Mouse (Mus musculus): ENCODE measurements around the gene Pcyox1. TPM values are rescaled to one million over a fixed set of nuclear protein-coding genes. Genes with fewer than 3 reads are reported as not detected.

Pcyox1 gene
- total RNA-seq (2021): 100 to 1,000 TPM; 112 to 118 TPM
- long read RNA-seq, experiment 1, full-length matches to known transcripts: 64 of 94 reads
- long read RNA-seq, experiment 1, partial matches to known transcripts: 14 of 94 reads
- long read RNA-seq, experiment 1, other reads (novel, unspliced or antisense): 16 of 94 reads
- long read RNA-seq, experiment 2, full-length matches to known transcripts: 107 of 143 reads
- long read RNA-seq, experiment 2, partial matches to known transcripts: 13 of 143 reads
- long read RNA-seq, experiment 2, other reads (novel, unspliced or antisense): 23 of 143 reads

DNA sequence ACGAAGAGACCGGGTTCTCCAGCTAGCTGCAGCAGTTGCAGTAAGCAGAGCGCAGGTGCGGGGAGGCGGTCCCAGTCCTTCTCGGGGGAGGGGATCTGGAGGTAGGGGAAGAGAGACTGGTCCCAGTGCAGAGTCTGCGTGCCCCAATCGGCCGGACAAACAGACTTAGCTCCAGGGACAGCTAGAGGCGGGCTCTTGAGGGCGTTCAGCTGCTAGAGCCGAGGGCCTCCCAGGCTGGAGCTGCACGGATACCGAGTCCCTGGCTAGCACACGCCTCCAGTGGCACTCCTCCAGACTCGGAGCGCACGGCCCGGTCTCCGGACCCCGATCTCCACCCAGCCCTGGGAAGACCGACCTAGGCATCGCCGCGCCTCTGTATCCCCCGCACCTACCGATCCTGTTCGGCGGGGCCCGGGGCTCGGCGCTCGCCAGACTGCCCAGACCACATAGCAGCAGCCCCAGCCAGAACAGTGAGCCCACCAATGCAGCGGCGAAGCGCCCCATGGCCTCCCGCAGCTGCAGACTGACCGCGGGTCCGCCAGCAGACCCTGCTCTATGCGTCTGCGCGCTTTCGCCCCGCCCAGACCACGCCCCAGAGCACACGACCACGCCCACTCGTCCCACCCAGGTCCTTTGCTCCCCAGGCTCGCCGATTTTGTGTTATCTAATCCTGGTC, at the start of gene Pcyox1:
Gene Pcyox1, minus strand, starts transcription at position 574 of the 676 bp plus-strand sequence.
- peak; percentile 86 to 88 for DNase-seq (ENCODE audit: low spot score in 2 of 2)
- TF ChIP-seq CTCF (conservative IDR thresholded peaks at IDR 0.05): no peak
- Histone ChIP-seq H3K27ac (peak within 1 kb of the TSS; percentile 96), H3K4me3 (peak within 1 kb of the TSS; percentile 100)

DNA sequence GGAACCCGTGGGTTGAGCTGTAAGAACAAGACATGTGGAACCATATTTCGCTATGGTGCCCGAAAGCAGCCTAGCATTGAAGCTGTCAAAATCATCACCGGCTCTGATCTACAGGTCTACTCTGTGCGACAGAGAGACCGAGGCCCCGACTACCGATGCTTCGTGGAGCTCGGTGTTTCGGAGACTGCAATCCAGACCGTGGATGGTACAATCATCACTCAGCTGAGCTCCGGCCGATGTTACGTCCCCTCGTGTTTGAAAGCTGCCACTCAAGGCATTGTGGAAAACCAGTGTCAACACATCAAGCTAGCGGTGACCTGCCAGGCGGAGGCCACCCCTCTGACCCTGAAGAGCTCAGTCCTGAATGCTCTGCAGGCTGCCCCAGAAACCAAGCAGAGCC, 48.6 kb upstream of the Pcyox1 start:
- H3K4me3 ChIP-seq: no peak overlapping the region
- no peak overlapping the region for H3K27ac ChIP-seq
- DNase-seq (ENCODE audit: low spot score in 2 of 2): no peak
- no peak for TF ChIP-seq CTCF (conservative IDR thresholded peaks at IDR 0.05)

GRCm38 (mm10) chr6:86441571-86441970, 44.6 kb upstream of the Pcyox1 start:
- DNase-seq (ENCODE audit: low spot score in 2 of 2): no peak
- no peak overlapping the region for H3K4me3 ChIP-seq
- TF ChIP-seq CTCF (conservative IDR thresholded peaks at IDR 0.05): no peak

GRCm38 (mm10) chr6:86439531-86439930, 42.6 kb upstream of the Pcyox1 start:
- no peak for DNase-seq (ENCODE audit: low spot score in 2 of 2)
- Histone ChIP-seq H3K27ac (peak overlapping the region; percentile 99; the same call in 1 of the 2 replicates), H3K4me3 (peak overlapping the region; percentile 93)
- no peak for TF ChIP-seq CTCF (conservative IDR thresholded peaks at IDR 0.05)

More at GRCm38 (mm10) chr6:86441571-86441970, 44.6 kb upstream of the Pcyox1 start:
- H3K27ac ChIP-seq: peak overlapping the region; percentile 55; the same call in 1 of the 2 replicates

GRCm38 (mm10) chr6:86439119-86439496, 42.2 kb upstream of the Pcyox1 start:
- DNase-seq (ENCODE audit: low spot score in 2 of 2): no peak
- TF ChIP-seq CTCF (conservative IDR thresholded peaks at IDR 0.05): no peak
- Histone ChIP-seq H3K27ac (peak overlapping the region; percentile 99), H3K4me3 (peak overlapping the region; percentile 93)

DNA sequence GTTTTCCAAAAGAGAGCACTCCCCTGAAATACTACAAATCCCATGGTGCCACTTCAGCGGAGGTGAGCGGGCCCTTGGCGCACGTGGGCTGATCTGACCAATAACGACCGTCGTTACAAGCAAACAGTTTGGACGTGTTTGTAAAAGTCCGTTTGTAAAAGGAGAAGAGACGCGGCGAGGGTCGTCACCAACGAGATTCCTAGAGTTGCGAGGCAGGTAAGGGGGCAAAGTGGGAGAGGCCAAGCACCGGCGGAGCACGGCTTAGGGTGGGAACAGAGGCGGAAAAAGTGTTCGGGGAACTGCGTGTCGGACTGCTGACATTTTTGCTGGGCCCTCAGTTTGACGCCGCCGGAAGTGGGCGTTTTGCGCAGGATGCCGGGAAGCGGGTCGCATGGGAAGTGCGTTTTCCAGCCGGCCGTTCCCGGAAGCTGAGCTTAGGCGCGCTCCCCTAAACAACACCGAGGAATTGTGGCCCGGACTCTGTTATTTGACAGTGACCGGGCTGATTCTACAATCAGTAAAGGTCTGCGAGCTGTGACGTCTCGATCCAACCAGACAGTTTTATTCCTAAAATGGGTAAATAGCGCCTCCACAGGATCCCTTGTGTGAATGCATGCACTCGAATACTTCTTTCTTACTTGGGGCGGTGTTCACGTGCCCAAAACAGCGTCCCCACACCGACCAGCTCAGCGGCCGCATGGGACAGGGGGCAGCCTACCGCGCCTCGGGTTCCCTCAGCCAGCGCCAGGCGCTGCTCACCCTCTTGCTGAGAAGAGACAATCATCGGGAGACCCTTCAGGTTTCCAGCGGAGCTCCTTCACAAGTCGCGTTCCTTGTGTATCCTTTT, 41.5 kb upstream of the Pcyox1 start, which contains the start of gene C87436:
Gene C87436, plus strand, starts transcription at position 103 of the 847 bp plus-strand sequence.
- DNase-seq (ENCODE audit: low spot score in 2 of 2): peak; percentile 96 to 97
- TF ChIP-seq CTCF (conservative IDR thresholded peaks at IDR 0.05): peak; percentile 86
- H3K4me3 ChIP-seq: peak within 1 kb of the TSS; percentile 93
- peak within 1 kb of the TSS; percentile 99 for H3K27ac ChIP-seq

DNA sequence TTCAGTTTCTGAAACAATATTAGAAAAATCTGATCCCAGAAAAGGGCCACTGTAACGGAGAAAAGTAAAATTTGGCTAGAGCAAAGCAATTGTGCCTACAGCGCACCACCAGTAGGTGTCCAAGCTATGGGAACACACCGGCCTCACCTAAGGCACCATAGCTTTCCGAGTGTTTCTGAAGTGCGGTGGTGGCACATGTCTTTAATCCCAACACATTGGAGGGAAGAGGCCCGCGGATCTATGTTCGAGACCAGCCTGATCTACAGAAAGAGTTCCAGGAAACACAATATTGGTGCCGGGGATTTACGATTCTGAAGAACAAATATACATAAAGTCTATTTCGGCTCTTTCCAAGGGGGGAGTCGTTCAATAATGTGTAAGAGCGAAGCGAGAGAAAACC, 40.8 kb upstream of the Pcyox1 start:
- H3K4me3 ChIP-seq: peak overlapping the region; percentile 93
- TF ChIP-seq CTCF (conservative IDR thresholded peaks at IDR 0.05): peak; percentile 74
- peak; percentile 16 to 26 for DNase-seq (ENCODE audit: low spot score in 2 of 2)
- peak overlapping the region; percentile 99 for H3K27ac ChIP-seq

DNA sequence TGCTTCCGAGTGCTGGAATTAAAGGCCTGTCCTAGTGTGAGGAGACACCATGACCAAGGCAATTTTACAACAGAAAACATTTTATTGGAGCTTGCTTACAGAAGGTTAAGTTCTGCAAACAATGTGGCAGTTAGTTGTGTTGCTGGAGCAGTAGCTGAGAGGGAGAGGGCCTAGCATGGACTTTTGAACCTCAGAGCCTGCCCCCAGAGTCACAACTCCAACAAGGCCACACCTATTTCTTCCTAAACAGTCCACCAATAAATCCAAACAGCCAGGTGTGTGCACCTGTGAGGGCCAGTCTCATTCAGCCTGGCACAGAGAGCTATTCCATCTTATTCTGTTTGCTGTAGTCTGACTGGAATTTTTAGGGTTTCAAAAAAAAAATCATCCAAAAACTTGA, 36.7 kb upstream of the Pcyox1 start:
- Histone ChIP-seq H3K4me3 (no peak overlapping the region), H3K27ac (no peak overlapping the region)
- no peak for TF ChIP-seq CTCF (conservative IDR thresholded peaks at IDR 0.05)
- DNase-seq (ENCODE audit: low spot score in 2 of 2): no peak

GRCm38 (mm10) chr6:86431531-86431930, 34.6 kb upstream of the Pcyox1 start:
- TF ChIP-seq CTCF (conservative IDR thresholded peaks at IDR 0.05): no peak
- Histone ChIP-seq H3K4me3 (no peak overlapping the region), H3K27ac (no peak overlapping the region)
- no peak for DNase-seq (ENCODE audit: low spot score in 2 of 2)

DNA sequence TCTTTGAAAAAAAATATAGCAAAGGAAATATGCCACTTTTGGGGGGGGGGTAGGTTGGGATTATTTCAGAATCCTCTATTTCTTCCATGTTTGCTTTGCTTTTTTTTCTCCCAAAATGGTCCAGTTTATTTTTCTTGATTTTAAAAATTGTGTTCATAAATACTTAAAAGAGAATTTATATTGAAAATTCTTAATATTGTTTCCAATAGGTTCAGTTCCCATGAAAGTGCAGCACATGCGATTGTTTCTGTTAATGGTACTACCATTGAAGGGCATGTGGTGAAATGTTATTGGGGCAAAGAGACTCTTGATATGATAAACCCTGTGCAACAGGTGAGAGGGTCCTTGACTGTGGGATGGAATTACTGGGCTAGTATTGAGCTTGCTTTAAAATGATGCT, 29.4 kb upstream of the Pcyox1 start, which contains the start of gene Gm44790:
Gene Gm44790, plus strand, starts transcription at position 301 of the 400 bp plus-strand sequence.
- no peak within 1 kb of the TSS for H3K27ac ChIP-seq
- DNase-seq (ENCODE audit: low spot score in 2 of 2): no peak
- TF ChIP-seq CTCF (conservative IDR thresholded peaks at IDR 0.05): no peak
- H3K4me3 ChIP-seq: no peak within 1 kb of the TSS

DNA sequence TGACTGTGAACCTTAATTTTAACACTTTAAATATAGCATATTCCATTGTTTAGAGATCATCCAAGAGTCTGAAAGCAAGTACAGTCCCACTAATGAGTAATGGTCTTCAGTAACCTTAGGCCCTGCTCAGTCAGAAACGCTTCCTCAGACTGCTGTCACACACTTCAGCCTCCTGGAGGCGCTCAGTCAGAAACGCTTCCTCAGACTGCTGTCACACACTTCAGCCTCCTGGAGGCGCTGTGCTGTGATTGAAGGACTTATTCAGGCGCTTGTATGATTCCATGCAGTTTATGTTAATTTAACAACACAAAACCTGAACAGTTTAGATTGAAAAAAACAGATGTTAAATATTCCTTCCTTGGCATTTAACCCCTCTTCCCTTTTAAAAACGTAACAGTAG, 23.5 kb upstream of the Pcyox1 start:
- Histone ChIP-seq H3K4me3 (no peak overlapping the region), H3K27ac (no peak overlapping the region)
- no peak for DNase-seq (ENCODE audit: low spot score in 2 of 2)
- peak; percentile 63 for TF ChIP-seq CTCF (conservative IDR thresholded peaks at IDR 0.05)

DNA sequence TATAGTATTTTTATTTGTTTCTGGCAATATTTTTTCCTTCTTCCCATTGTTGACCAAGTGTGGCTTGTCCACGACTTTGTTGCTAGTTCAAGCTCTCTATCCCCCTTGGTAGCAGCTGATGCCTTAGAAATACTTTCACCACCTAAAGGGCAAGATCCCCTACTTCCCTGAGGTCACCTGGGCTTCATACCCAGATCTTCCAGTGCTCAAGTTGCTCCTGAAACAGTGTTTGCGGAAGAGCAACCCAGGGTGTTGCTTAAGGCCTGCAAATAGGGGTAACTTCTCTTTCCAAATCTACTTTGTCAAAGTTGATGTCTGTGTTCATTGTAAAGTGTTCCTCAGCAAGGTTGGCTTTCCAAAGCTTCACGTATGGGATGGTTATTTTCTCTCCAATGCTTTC, 22.3 kb upstream of the Pcyox1 start:
- no peak overlapping the region for H3K4me3 ChIP-seq
- no peak for TF ChIP-seq CTCF (conservative IDR thresholded peaks at IDR 0.05)
- no peak overlapping the region for H3K27ac ChIP-seq
- no peak for DNase-seq (ENCODE audit: low spot score in 2 of 2)

GRCm38 (mm10) chr6:86418711-86419110, 21.8 kb upstream of the Pcyox1 start:
- no peak overlapping the region for H3K4me3 ChIP-seq
- H3K27ac ChIP-seq: no peak overlapping the region
- DNase-seq (ENCODE audit: low spot score in 2 of 2): no peak
- TF ChIP-seq CTCF (conservative IDR thresholded peaks at IDR 0.05): no peak
